Mouse (Mus musculus): ENCODE results near the gene Tmprss7.

- TF ChIP-seq CTCF (IDR thresholded peaks at IDR 0.05; ENCODE audit: extremely low read depth, insufficient read depth, low read length) (no peak), POLR2A (IDR thresholded peaks at IDR 0.05; ENCODE audit: extremely low read depth, insufficient read depth, low read length) (no peak)
Observed at GRCm38 (mm10) chr16:45613247-45613646, 80.2 kb downstream of the Tmprss7 start.
